Mouse (Mus musculus): ENCODE measurements around the gene Vps13a. TPM values are rescaled to one million over a fixed set of nuclear protein-coding genes. Genes with fewer than 3 reads are reported as not detected.

Gene Vps13a
- polyA plus RNA-seq, 1 experiment = 6.1 TPM

DNA sequence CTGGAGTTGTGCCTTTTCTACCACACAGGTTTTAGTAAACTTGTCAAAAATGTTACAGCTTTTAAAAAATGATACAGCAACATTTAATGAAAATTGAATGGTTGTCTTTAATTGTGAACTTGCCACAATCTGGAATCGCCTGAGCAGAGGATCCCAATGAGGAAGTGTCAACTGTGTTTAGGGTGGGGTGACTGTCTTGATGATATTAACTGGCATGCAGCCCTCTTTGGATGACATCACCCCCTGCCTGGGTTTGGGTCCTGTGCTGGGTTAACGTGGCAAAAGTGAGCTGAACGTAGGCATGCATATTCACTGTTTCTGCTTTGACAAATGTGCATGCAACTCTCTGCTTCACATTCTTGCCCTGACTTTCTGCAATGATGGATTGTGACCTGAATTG lies 27.6 kb downstream of the Vps13a start:
- no peaks in the 10 kb centered on the region; the same call in 1 of the 2 replicates for H3K36me3 ChIP-seq (ENCODE audit: control insufficient read depth, insufficient read depth, low read length)
- TF ChIP-seq CTCF (IDR thresholded peaks at IDR 0.05; ENCODE audit: borderline replicate concordance, control insufficient read depth, extremely low read depth, insufficient read depth, low read length, poor library complexity) (no peak), POLR2A (IDR thresholded peaks at IDR 0.05; ENCODE audit: control insufficient read depth, extremely low read depth, insufficient read depth, low read length, poor library complexity) (no peak)
- no peaks in the 10 kb centered on the region for H3K27me3 ChIP-seq (ENCODE audit: control insufficient read depth, insufficient read depth, low read length)
- DNase-seq = no peak
- H3K4me1 ChIP-seq (replicated peaks; ENCODE audit: control insufficient read depth, insufficient read depth, low read length) = no peaks in the 10 kb centered on the region
- no peak overlapping the region for H3K4me3 ChIP-seq (ENCODE audit: control insufficient read depth, insufficient read depth, low read length)
- H3K27ac ChIP-seq (ENCODE audit: control insufficient read depth, insufficient read depth, low read length) = no peak overlapping the region
- WGBS = 93% methylated on average over 3 of the region's 3 CpGs

GRCm38 (mm10) chr19:16736854-16737253 lies 43.9 kb downstream of the Vps13a start:
- no peak overlapping the region for H3K4me3 ChIP-seq (ENCODE audit: control insufficient read depth, insufficient read depth, low read length)
- DNase-seq = no peak

GRCm38 (mm10) chr19:16728729-16729128 lies 52.0 kb downstream of the Vps13a start:
- WGBS = 91% methylated on average over 2 of the region's 2 CpGs
- DNase-seq = no peak
- peaks cover 6% of the 10 kb centered on the region; the same call in 1 of the 2 replicates for H3K36me3 ChIP-seq (ENCODE audit: control insufficient read depth, insufficient read depth, low read length)
- H3K27me3 ChIP-seq (ENCODE audit: control insufficient read depth, insufficient read depth, low read length) = no peaks in the 10 kb centered on the region
- H3K4me3 ChIP-seq (ENCODE audit: control insufficient read depth, insufficient read depth, low read length) = no peak overlapping the region
- no peak overlapping the region for H3K27ac ChIP-seq (ENCODE audit: control insufficient read depth, insufficient read depth, low read length)
- no peaks in the 10 kb centered on the region for H3K4me1 ChIP-seq (replicated peaks; ENCODE audit: control insufficient read depth, insufficient read depth, low read length)
- no peak for TF ChIP-seq CTCF (IDR thresholded peaks at IDR 0.05; ENCODE audit: borderline replicate concordance, control insufficient read depth, extremely low read depth, insufficient read depth, low read length, poor library complexity)
- TF ChIP-seq POLR2A (IDR thresholded peaks at IDR 0.05; ENCODE audit: control insufficient read depth, extremely low read depth, insufficient read depth, low read length, poor library complexity) = no peak

More at GRCm38 (mm10) chr19:16736854-16737253, 43.9 kb downstream of the Vps13a start:
- H3K27me3 ChIP-seq (ENCODE audit: control insufficient read depth, insufficient read depth, low read length) = no peaks in the 10 kb centered on the region
- peaks cover 18% of the 10 kb centered on the region for H3K36me3 ChIP-seq (ENCODE audit: control insufficient read depth, insufficient read depth, low read length)
- 96% methylated on average over 4 of the region's 4 CpGs for whole genome bisulfite sequencing
- no peaks in the 10 kb centered on the region for H3K4me1 ChIP-seq (replicated peaks; ENCODE audit: control insufficient read depth, insufficient read depth, low read length)
- no peak overlapping the region for H3K27ac ChIP-seq (ENCODE audit: control insufficient read depth, insufficient read depth, low read length)
- no peak for TF ChIP-seq POLR2A (IDR thresholded peaks at IDR 0.05; ENCODE audit: control insufficient read depth, extremely low read depth, insufficient read depth, low read length, poor library complexity)
- TF ChIP-seq CTCF (IDR thresholded peaks at IDR 0.05; ENCODE audit: borderline replicate concordance, control insufficient read depth, extremely low read depth, insufficient read depth, low read length, poor library complexity) = no peak

- H3K4me3 ChIP-seq (ENCODE audit: control insufficient read depth, insufficient read depth, low read length) = no peak overlapping the region
- no peaks in the 10 kb centered on the region for H3K4me1 ChIP-seq (replicated peaks; ENCODE audit: control insufficient read depth, insufficient read depth, low read length)
- no peaks in the 10 kb centered on the region for H3K36me3 ChIP-seq (ENCODE audit: control insufficient read depth, insufficient read depth, low read length)
- no peak for DNase-seq
- no peaks in the 10 kb centered on the region for H3K27me3 ChIP-seq (ENCODE audit: control insufficient read depth, insufficient read depth, low read length)
- 94% methylated on average over 3 of the region's 3 CpGs for WGBS
- H3K27ac ChIP-seq (ENCODE audit: control insufficient read depth, insufficient read depth, low read length) = no peak overlapping the region
- TF ChIP-seq POLR2A (IDR thresholded peaks at IDR 0.05; ENCODE audit: control insufficient read depth, extremely low read depth, insufficient read depth, low read length, poor library complexity) = no peak
- no peak for TF ChIP-seq CTCF (IDR thresholded peaks at IDR 0.05; ENCODE audit: borderline replicate concordance, control insufficient read depth, extremely low read depth, insufficient read depth, low read length, poor library complexity)
Measured at GRCm38 (mm10) chr19:16715249-16715648, 65.5 kb downstream of the Vps13a start.

DNA sequence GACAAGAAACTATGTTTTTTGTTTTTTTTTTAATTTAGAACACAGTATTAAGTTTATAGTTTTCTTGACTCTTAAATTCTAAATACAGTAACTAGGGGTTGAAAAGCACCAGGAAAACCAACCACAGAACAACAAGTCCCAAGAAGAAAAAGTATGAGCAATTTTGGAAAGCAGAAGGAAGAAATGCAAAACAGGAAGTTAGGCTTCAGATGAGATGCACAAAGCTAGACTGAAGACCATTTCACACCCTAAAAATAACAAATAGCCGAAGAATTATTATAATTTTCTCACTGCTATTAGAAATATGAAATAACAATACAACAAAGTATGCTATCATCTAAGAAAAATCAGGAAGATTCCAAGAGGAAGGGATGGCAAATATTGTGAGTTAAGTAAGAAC lies 78.9 kb downstream of the Vps13a start:
- Histone ChIP-seq H3K27ac (ENCODE audit: control insufficient read depth, insufficient read depth, low read length) (no peak overlapping the region), H3K27me3 (ENCODE audit: control insufficient read depth, insufficient read depth, low read length) (no peaks in the 10 kb centered on the region), H3K4me1 (replicated peaks; ENCODE audit: control insufficient read depth, insufficient read depth, low read length) (no peaks in the 10 kb centered on the region), H3K36me3 (ENCODE audit: control insufficient read depth, insufficient read depth, low read length) (no peaks in the 10 kb centered on the region), H3K4me3 (ENCODE audit: control insufficient read depth, insufficient read depth, low read length) (no peak overlapping the region)
- no peak for DNase-seq
- TF ChIP-seq POLR2A (IDR thresholded peaks at IDR 0.05; ENCODE audit: control insufficient read depth, extremely low read depth, insufficient read depth, low read length, poor library complexity) (no peak), CTCF (IDR thresholded peaks at IDR 0.05; ENCODE audit: borderline replicate concordance, control insufficient read depth, extremely low read depth, insufficient read depth, low read length, poor library complexity) (no peak)
- WGBS = 71% methylated on average over 1 of the region's 1 CpGs

DNA sequence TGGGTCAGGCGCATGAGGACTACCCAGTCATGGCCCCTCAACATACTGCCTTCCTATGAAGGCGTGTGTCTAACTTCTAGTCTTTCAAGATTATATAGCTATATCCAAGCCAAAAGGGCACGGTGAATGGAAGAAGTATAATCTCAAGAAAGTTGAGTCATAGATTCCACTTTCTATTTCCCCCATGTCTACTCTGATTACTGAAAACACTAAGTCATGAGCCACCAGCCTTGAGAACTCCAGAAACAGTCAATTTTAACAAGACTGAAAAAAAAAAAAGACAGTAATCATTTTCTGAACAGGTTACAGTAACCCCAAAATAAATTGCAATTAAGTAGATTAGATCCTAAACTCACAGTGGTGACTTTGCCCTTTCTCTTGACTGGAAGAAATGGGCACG lies 95.8 kb downstream of the Vps13a start:
- no peak for DNase-seq
- WGBS = 96% methylated on average over 4 of the region's 4 CpGs

GRCm38 (mm10) chr19:16684210-16684609 lies 96.5 kb downstream of the Vps13a start:
- Histone ChIP-seq H3K27ac (ENCODE audit: control insufficient read depth, insufficient read depth, low read length) (no peak overlapping the region), H3K36me3 (ENCODE audit: control insufficient read depth, insufficient read depth, low read length) (0 out of 2 replicates have a peak, but pooled peaks cover 5% of the 10 kb centered on the region), H3K27me3 (ENCODE audit: control insufficient read depth, insufficient read depth, low read length) (no peaks in the 10 kb centered on the region), H3K4me3 (ENCODE audit: control insufficient read depth, insufficient read depth, low read length) (no peak overlapping the region), H3K4me1 (replicated peaks; ENCODE audit: control insufficient read depth, insufficient read depth, low read length) (no peaks in the 10 kb centered on the region)
- DNase-seq = no peak
- 94% methylated on average over 2 of the region's 2 CpGs for WGBS
- TF ChIP-seq POLR2A (IDR thresholded peaks at IDR 0.05; ENCODE audit: control insufficient read depth, extremely low read depth, insufficient read depth, low read length, poor library complexity) (no peak), CTCF (IDR thresholded peaks at IDR 0.05; ENCODE audit: borderline replicate concordance, control insufficient read depth, extremely low read depth, insufficient read depth, low read length, poor library complexity) (no peak)

More for the DNA sequence above, 95.8 kb downstream of the Vps13a start:
- no peaks in the 10 kb centered on the region for H3K4me1 ChIP-seq (replicated peaks; ENCODE audit: control insufficient read depth, insufficient read depth, low read length)
- H3K27ac ChIP-seq (ENCODE audit: control insufficient read depth, insufficient read depth, low read length) = no peak overlapping the region
- H3K4me3 ChIP-seq (ENCODE audit: control insufficient read depth, insufficient read depth, low read length) = no peak overlapping the region
- TF ChIP-seq POLR2A (IDR thresholded peaks at IDR 0.05; ENCODE audit: control insufficient read depth, extremely low read depth, insufficient read depth, low read length, poor library complexity) (no peak), CTCF (IDR thresholded peaks at IDR 0.05; ENCODE audit: borderline replicate concordance, control insufficient read depth, extremely low read depth, insufficient read depth, low read length, poor library complexity) (no peak)
- no peaks in the 10 kb centered on the region for H3K27me3 ChIP-seq (ENCODE audit: control insufficient read depth, insufficient read depth, low read length)
- 0 out of 2 replicates have a peak, but pooled peaks cover 5% of the 10 kb centered on the region for H3K36me3 ChIP-seq (ENCODE audit: control insufficient read depth, insufficient read depth, low read length)
